Mouse (Mus musculus) olfactory bulb, adult 2 months (tissue): ENCODE data around the gene Rdh16f1. TPM values are rescaled to one million over a fixed set of nuclear protein-coding genes. Genes with fewer than 3 reads are reported as not detected.

Experiments used
- H3K27ac ChIP-seq: fragments of 200-500 bp; 2 replicates; pipeline ENCODE4 v1.5.1; 2012; ENCODE audit warnings: low read depth, low read length; ENCODE audit not compliant: insufficient read depth
- H3K4me1 ChIP-seq: fragments of 200-500 bp; 2 replicates; pipeline ENCODE4 v1.6.1; 2012; ENCODE audit warnings: low read length; ENCODE audit not compliant: control insufficient read depth, insufficient read depth
- H3K4me3 ChIP-seq: fragments of 200-500 bp; 2 replicates; pipeline ENCODE4 v1.5.1; 2012; ENCODE audit warnings: mild to moderate bottlenecking, low read depth, low read length, moderate library complexity; ENCODE audit not compliant: insufficient read depth
- CTCF ChIP-seq: fragments of 200-500 bp; IDR thresholded peaks from 2 replicates; pipeline ENCODE4 v1.5.1; 2012; ENCODE audit warnings: low read depth, mild to moderate bottlenecking, low read length, moderate library complexity; ENCODE audit not compliant: insufficient read depth
- POLR2A ChIP-seq: fragments of 200-500 bp; IDR thresholded peaks from 2 replicates; pipeline ENCODE4 v1.6.1; 2012; ENCODE audit warnings: mild to moderate bottlenecking, low read depth, low read length, moderate library complexity; ENCODE audit not compliant: insufficient read depth
- WGBS: fragments of 180-500 bp; shearing (Covaris S2); methylation state at CpG from one replicate; pipeline ENCODE4 v1.1.7; 2018; 5-methylcytosine and 5-hydroxymethylcytosine counted together
- polyA plus RNA-seq: library from polyadenylated mRNA; stranded (reverse); fragments of >200 nt; gene quantifications from 2 replicates; pipeline ENCODE4 v1.2.4, GENCODE M21; 2012; ENCODE audit warnings: low replicate concordance; ENCODE audit not compliant: missing spikeins, insufficient read depth, insufficient read length

Gene Rdh16f1
- polyA plus RNA-seq, 1 experiment: not detected

- 80% methylated on average over 2 of the region's 2 CpGs for WGBS
- TF ChIP-seq POLR2A (no peak), CTCF (no peak)
- H3K4me3 ChIP-seq: no peak overlapping the region
- H3K27ac ChIP-seq: no peak overlapping the region
- H3K4me1 ChIP-seq: no peaks in the 10 kb centered on the region
Observed at GRCm38 (mm10) chr10:127838539-127838938, 79.0 kb downstream of the Rdh16f1 start.

DNA sequence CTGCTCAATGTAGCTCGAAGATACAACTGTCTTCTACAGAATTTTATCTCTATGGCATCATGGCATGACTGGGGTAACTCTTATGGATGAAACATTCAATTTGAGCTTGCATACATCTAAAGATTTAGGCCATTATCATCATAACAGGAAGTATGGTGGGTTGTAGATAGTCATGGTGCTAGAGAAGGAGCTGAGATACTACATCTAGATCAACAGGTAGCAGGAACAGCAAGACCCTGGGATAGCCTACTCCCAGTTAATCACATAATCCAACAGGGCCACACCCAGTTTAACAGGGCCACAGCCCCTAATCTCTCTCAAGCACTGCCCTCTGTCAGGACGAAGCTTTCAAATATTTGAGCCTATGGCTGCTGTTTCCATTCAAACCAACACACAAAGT is 81.2 kb downstream of the Rdh16f1 start:
- no peak overlapping the region for H3K27ac ChIP-seq
- TF ChIP-seq CTCF (no peak), POLR2A (no peak)
- 65% methylated on average over 2 of the region's 2 CpGs for WGBS
- H3K4me3 ChIP-seq: no peak overlapping the region
- H3K4me1 ChIP-seq: no peaks in the 10 kb centered on the region

Other genes starting within 250 kb of the Rdh16f1 start
- gene Ndufa4l2, start 244.8 kb upstream of the Rdh16f1 start, polyA plus RNA-seq: not detected in 2 replicates
- gene Shmt2, start 237.3 kb upstream of the Rdh16f1 start, polyA plus RNA-seq: not detected in 2 replicates
- gene Nxph4, start 225.2 kb upstream of the Rdh16f1 start, polyA plus RNA-seq: not detected in 2 replicates
- gene Lrp1, start 138.6 kb upstream of the Rdh16f1 start, polyA plus RNA-seq: 404 and 471 TPM in 2 replicates
- not detected in 2 replicates for gene Stat6, start 116.8 kb upstream of the Rdh16f1 start, polyA plus RNA-seq
- not detected in 2 replicates for gene Nemp1, start 92.9 kb upstream of the Rdh16f1 start, polyA plus RNA-seq
- not detected in 2 replicates for gene Nab2, start 91.2 kb upstream of the Rdh16f1 start, polyA plus RNA-seq
- gene Myo1a, start 54.6 kb upstream of the Rdh16f1 start, polyA plus RNA-seq: not detected in 2 replicates
- not detected in 2 replicates for gene Tac2, start 35.3 kb upstream of the Rdh16f1 start, polyA plus RNA-seq
- not detected in 2 replicates for gene Zbtb39, start 20.2 kb upstream of the Rdh16f1 start, polyA plus RNA-seq
- not detected in 2 replicates for gene Gpr182, start 8.1 kb upstream of the Rdh16f1 start, polyA plus RNA-seq
- gene Rdh1, start 66 bp upstream of the Rdh16f1 start, polyA plus RNA-seq: not detected in 2 replicates
- gene Rdh9, start 16.6 kb downstream of the Rdh16f1 start, polyA plus RNA-seq: not detected in 2 replicates
- gene Rdh16, start 41.4 kb downstream of the Rdh16f1 start, polyA plus RNA-seq: not detected in 2 replicates
- not detected in 2 replicates for gene Rdh19, start 90.1 kb downstream of the Rdh16f1 start, polyA plus RNA-seq
- not detected in 2 replicates for gene Rdh16f2, start 106.7 kb downstream of the Rdh16f1 start, polyA plus RNA-seq
- not detected in 2 replicates for gene Rdh7, start 129.0 kb downstream of the Rdh16f1 start, polyA plus RNA-seq
- gene Sdr9c7, start 138.7 kb downstream of the Rdh16f1 start, polyA plus RNA-seq: not detected in 2 replicates
- gene Hsd17b6, start 247.8 kb downstream of the Rdh16f1 start, polyA plus RNA-seq: not detected in 2 replicates